Mouse (Mus musculus): ENCODE data around the gene Rtn4rl1. TPM values are rescaled to one million over a fixed set of nuclear protein-coding genes. Genes with fewer than 3 reads are reported as not detected.
"Not testable (repeated sequence)": the region's sequence is repeated elsewhere in the genome, so short reads cannot be mapped to it uniquely, and the experiment has no call there.

Gene Rtn4rl1
- polyA plus RNA-seq, 1 experiment from 2014 or later, result 4.2 TPM

GRCm38 (mm10) chr11:75173799-75174165, 19.8 kb upstream of the Rtn4rl1 start:
- WGBS, result 3% methylated on average over 15 of the region's 15 CpGs
- Histone ChIP-seq H3K4me1 (ENCODE audit: control insufficient read depth, insufficient read depth, low read length) (peaks cover 25% of the 10 kb centered on the region), H3K36me3 (ENCODE audit: control insufficient read depth, insufficient read depth, low read length) (peaks cover 12% of the 10 kb centered on the region), H3K27me3 (ENCODE audit: control insufficient read depth, insufficient read depth, low read length) (peaks cover 38% of the 10 kb centered on the region), H3K9ac (ENCODE audit: low read depth, low read length) (no peak overlapping the region), H3K4me2 (replicated peaks; ENCODE audit: low read depth, low read length) (peak overlapping the region; percentile 81), H3K9me3 (ENCODE audit: control insufficient read depth, low read length) (no peaks in the 10 kb centered on the region), H3K27ac (ENCODE audit: low read depth, low read length) (no peak overlapping the region), H3K4me3 (ENCODE audit: low read length) (peak overlapping the region; percentile 61)
- no peak for ATAC-seq (ENCODE audit: low FRiP score, low TSS enrichment)

- Histone ChIP-seq H3K36me3 (ENCODE audit: control insufficient read depth, insufficient read depth, low read length) (peaks cover 12% of the 10 kb centered on the region), H3K27me3 (ENCODE audit: control insufficient read depth, insufficient read depth, low read length) (peaks cover 32% of the 10 kb centered on the region), H3K4me1 (ENCODE audit: control insufficient read depth, insufficient read depth, low read length) (peaks cover 24% of the 10 kb centered on the region)
- H3K9ac ChIP-seq (ENCODE audit: low read depth, low read length); H3K27ac ChIP-seq (ENCODE audit: low read depth, low read length); H3K4me2 ChIP-seq (replicated peaks; ENCODE audit: low read depth, low read length); H3K9me3 ChIP-seq (ENCODE audit: control insufficient read depth, low read length); H3K4me3 ChIP-seq (ENCODE audit: low read length); ATAC-seq (ENCODE audit: low FRiP score, low TSS enrichment): not testable (repeated sequence)
- 79% methylated on average over 6 of the region's 6 CpGs for WGBS
Observed at GRCm38 (mm10) chr11:75174574-75174973, 19.0 kb upstream of the Rtn4rl1 start.

GRCm38 (mm10) chr11:75178011-75178410, 15.6 kb upstream of the Rtn4rl1 start:
- Histone ChIP-seq H3K9me3 (ENCODE audit: control insufficient read depth, low read length) (no peaks in the 10 kb centered on the region), H3K9ac (ENCODE audit: low read depth, low read length) (peak overlapping the region; percentile 77), H3K36me3 (ENCODE audit: control insufficient read depth, insufficient read depth, low read length) (peaks cover 32% of the 10 kb centered on the region), H3K4me3 (ENCODE audit: low read length) (peak overlapping the region; percentile 78), H3K4me2 (replicated peaks; ENCODE audit: low read depth, low read length) (peak overlapping the region; percentile 68), H3K27ac (ENCODE audit: low read depth, low read length) (peak overlapping the region; percentile 68; the same call in 1 of the 2 replicates), H3K27me3 (ENCODE audit: control insufficient read depth, insufficient read depth, low read length) (peaks cover 2% of the 10 kb centered on the region; the same call in 1 of the 2 replicates), H3K4me1 (ENCODE audit: control insufficient read depth, insufficient read depth, low read length) (peaks cover 11% of the 10 kb centered on the region)
- WGBS, result 50% methylated on average over 12 of the region's 12 CpGs
- ATAC-seq (ENCODE audit: low FRiP score, low TSS enrichment), result no peak

GRCm38 (mm10) chr11:75178672-75179208, 14.8 kb upstream of the Rtn4rl1 start, which contains the start of gene Ovca2:
TSS of gene Ovca2 (minus strand) at chr11:75178835.
- H3K4me3 ChIP-seq (ENCODE audit: low read length), result peak within 1 kb of the TSS; percentile 78
- peak within 1 kb of the TSS; percentile 68 for H3K4me2 ChIP-seq (replicated peaks; ENCODE audit: low read depth, low read length)
- peak within 1 kb of the TSS; percentile 77 for H3K9ac ChIP-seq (ENCODE audit: low read depth, low read length)
- peaks cover 6% of the 10 kb centered on the region for H3K4me1 ChIP-seq (ENCODE audit: control insufficient read depth, insufficient read depth, low read length)
- H3K27me3 ChIP-seq (ENCODE audit: control insufficient read depth, insufficient read depth, low read length), result no peaks in the 10 kb centered on the region
- peak; percentile 95 for ATAC-seq (ENCODE audit: low FRiP score, low TSS enrichment)
- no peaks in the 10 kb centered on the region for H3K9me3 ChIP-seq (ENCODE audit: control insufficient read depth, low read length)
- H3K36me3 ChIP-seq (ENCODE audit: control insufficient read depth, insufficient read depth, low read length), result peaks cover 37% of the 10 kb centered on the region
- H3K27ac ChIP-seq (ENCODE audit: low read depth, low read length), result peak within 1 kb of the TSS; percentile 68
- 0% methylated on average over 33 of the region's 33 CpGs for WGBS

- no peak overlapping the region for H3K4me2 ChIP-seq (replicated peaks; ENCODE audit: low read depth, low read length)
- no peak overlapping the region for H3K9ac ChIP-seq (ENCODE audit: low read depth, low read length)
- no peak for ATAC-seq (ENCODE audit: low FRiP score, low TSS enrichment)
- no peaks in the 10 kb centered on the region for H3K4me1 ChIP-seq (ENCODE audit: control insufficient read depth, insufficient read depth, low read length)
- peaks cover 29% of the 10 kb centered on the region; the same call in 1 of the 2 replicates for H3K36me3 ChIP-seq (ENCODE audit: control insufficient read depth, insufficient read depth, low read length)
- H3K27ac ChIP-seq (ENCODE audit: low read depth, low read length), result no peak overlapping the region
- WGBS, result 89% methylated on average over 2 of the region's 2 CpGs
- no peak overlapping the region for H3K4me3 ChIP-seq (ENCODE audit: low read length)
- no peaks in the 10 kb centered on the region for H3K27me3 ChIP-seq (ENCODE audit: control insufficient read depth, insufficient read depth, low read length)
- no peaks in the 10 kb centered on the region for H3K9me3 ChIP-seq (ENCODE audit: control insufficient read depth, low read length)
Observed at GRCm38 (mm10) chr11:75183917-75184570, 9.5 kb upstream of the Rtn4rl1 start.

- no peak overlapping the region for H3K9ac ChIP-seq (ENCODE audit: low read depth, low read length)
- peaks cover 29% of the 10 kb centered on the region; the same call in 1 of the 2 replicates for H3K36me3 ChIP-seq (ENCODE audit: control insufficient read depth, insufficient read depth, low read length)
- ATAC-seq (ENCODE audit: low FRiP score, low TSS enrichment), result no peak
- no peaks in the 10 kb centered on the region for H3K27me3 ChIP-seq (ENCODE audit: control insufficient read depth, insufficient read depth, low read length)
- H3K4me1 ChIP-seq (ENCODE audit: control insufficient read depth, insufficient read depth, low read length), result peaks cover 5% of the 10 kb centered on the region
- H3K27ac ChIP-seq (ENCODE audit: low read depth, low read length), result no peak overlapping the region
- H3K4me3 ChIP-seq (ENCODE audit: low read length), result no peak overlapping the region
- no peak overlapping the region for H3K4me2 ChIP-seq (replicated peaks; ENCODE audit: low read depth, low read length)
- no peaks in the 10 kb centered on the region for H3K9me3 ChIP-seq (ENCODE audit: control insufficient read depth, low read length)
- 87% methylated on average over 5 of the region's 5 CpGs for whole genome bisulfite sequencing
Observed at GRCm38 (mm10) chr11:75184573-75184972, 9.0 kb upstream of the Rtn4rl1 start.

- WGBS, result 80% methylated on average over 2 of the region's 2 CpGs
- Histone ChIP-seq H3K9me3 (ENCODE audit: control insufficient read depth, low read length) (no peaks in the 10 kb centered on the region), H3K4me2 (replicated peaks; ENCODE audit: low read depth, low read length) (no peak overlapping the region), H3K9ac (ENCODE audit: low read depth, low read length) (no peak overlapping the region), H3K36me3 (ENCODE audit: control insufficient read depth, insufficient read depth, low read length) (peaks cover 29% of the 10 kb centered on the region; the same call in 1 of the 2 replicates), H3K4me3 (ENCODE audit: low read length) (no peak overlapping the region), H3K4me1 (ENCODE audit: control insufficient read depth, insufficient read depth, low read length) (peaks cover 6% of the 10 kb centered on the region), H3K27me3 (ENCODE audit: control insufficient read depth, insufficient read depth, low read length) (no peaks in the 10 kb centered on the region), H3K27ac (ENCODE audit: low read depth, low read length) (no peak overlapping the region)
- ATAC-seq (ENCODE audit: low FRiP score, low TSS enrichment), result no peak
Observed at GRCm38 (mm10) chr11:75184986-75185385, 8.6 kb upstream of the Rtn4rl1 start.

- under 1% methylated on average over 22 of the region's 22 CpGs for WGBS
Observed at GRCm38 (mm10) chr11:75189713-75190370, 3.7 kb upstream of the Rtn4rl1 start.

GRCm38 (mm10) chr11:75190371-75190724, 3.2 kb upstream of the Rtn4rl1 start:
- H3K4me2 ChIP-seq (replicated peaks; ENCODE audit: low read depth, low read length), result peak overlapping the region; percentile 88
- peak; percentile 70; the same call in 1 of the 2 replicates for ATAC-seq (ENCODE audit: low FRiP score, low TSS enrichment)
- peak overlapping the region; percentile 92 for H3K4me3 ChIP-seq (ENCODE audit: low read length)
- peaks cover 27% of the 10 kb centered on the region for H3K4me1 ChIP-seq (ENCODE audit: control insufficient read depth, insufficient read depth, low read length)
- peaks cover 25% of the 10 kb centered on the region for H3K27me3 ChIP-seq (ENCODE audit: control insufficient read depth, insufficient read depth, low read length)
- peaks cover 4% of the 10 kb centered on the region; the same call in 1 of the 2 replicates for H3K36me3 ChIP-seq (ENCODE audit: control insufficient read depth, insufficient read depth, low read length)
- no peaks in the 10 kb centered on the region for H3K9me3 ChIP-seq (ENCODE audit: control insufficient read depth, low read length)
- 1% methylated on average over 24 of the region's 24 CpGs for WGBS
- no peak overlapping the region for H3K27ac ChIP-seq (ENCODE audit: low read depth, low read length)
- peak overlapping the region; percentile 76 for H3K9ac ChIP-seq (ENCODE audit: low read depth, low read length)

More at GRCm38 (mm10) chr11:75189713-75190370, 3.7 kb upstream of the Rtn4rl1 start:
- H3K27ac ChIP-seq (ENCODE audit: low read depth, low read length), result no peak overlapping the region
- peak overlapping the region; percentile 92 for H3K4me3 ChIP-seq (ENCODE audit: low read length)
- no peaks in the 10 kb centered on the region for H3K9me3 ChIP-seq (ENCODE audit: control insufficient read depth, low read length)
- H3K4me2 ChIP-seq (replicated peaks; ENCODE audit: low read depth, low read length), result peak overlapping the region; percentile 88
- H3K9ac ChIP-seq (ENCODE audit: low read depth, low read length), result peak overlapping the region; percentile 76
- H3K4me1 ChIP-seq (ENCODE audit: control insufficient read depth, insufficient read depth, low read length), result peaks cover 22% of the 10 kb centered on the region
- ATAC-seq (ENCODE audit: low FRiP score, low TSS enrichment), result peak; percentile 25; the same call in 1 of the 2 replicates
- peaks cover 4% of the 10 kb centered on the region; the same call in 1 of the 2 replicates for H3K36me3 ChIP-seq (ENCODE audit: control insufficient read depth, insufficient read depth, low read length)
- H3K27me3 ChIP-seq (ENCODE audit: control insufficient read depth, insufficient read depth, low read length), result peaks cover 20% of the 10 kb centered on the region

Measured in kidney, embryonic 14.5 days (tissue).